Mouse (Mus musculus) megakaryocyte, embryonic 14.5 days (primary cell): ENCODE data around the gene Igf2r.

ENCODE experiments used
- FLI1 ChIP-seq: IDR thresholded peaks from 2 replicates; pipeline ENCODE4 v1.6.1; 2012; ENCODE audit warnings: low read length, inconsistent platforms, mixed read lengths
- GATA1 ChIP-seq: IDR thresholded peaks from 3 replicates; pipeline ENCODE4 v1.6.1; 2012; ENCODE audit warnings: mixed read lengths, low read length, inconsistent platforms, borderline replicate concordance

GRCm38 (mm10) chr17:12810103-12810972 is 40.9 kb upstream of the Igf2r start:
- TF ChIP-seq GATA1 (no peak), FLI1 (no peak)
